Mouse (Mus musculus) heart, embryonic 14.5 days (tissue): ENCODE data around the gene St5. TPM values are rescaled to one million over a fixed set of nuclear protein-coding genes. Genes with fewer than 3 reads are reported as not detected.
A peak's percentile ranks its signal among the peaks of the same experiment; 100 is the strongest.

Source experiments
- ATAC-seq: fragments of 200-750 bp; cut with Nextera tagmentation; 2 replicates; pipeline ENCODE4 v1.8.0; 2017; ENCODE audit warnings: low read depth, moderate TSS enrichment; ENCODE audit not compliant: insufficient number of reproducible peaks, insufficient read depth, low FRiP score
- H3K27ac ChIP-seq, 2 experiments: fragments of 200-500 bp in 1 of 2; fragments of 300-500 bp in 1 of 2; sonication (generic) in 1 of 2; replicated peaks in 1 of 2; 2 replicates each; pipeline ENCODE4 v1.5.1; 2012 to 2014; ENCODE audit warnings: low read depth in 2 of 2, low read length in 2 of 2, control low read depth in 1 of 2, mild to moderate bottlenecking in 1 of 2, mixed read lengths in 1 of 2; ENCODE audit not compliant: control insufficient read depth in 1 of 2, insufficient read depth in 1 of 2
- H3K27me3 ChIP-seq: fragments of 300-500 bp; sonication (generic); 2 replicates; pipeline ENCODE4 v1.6.1; 2014; ENCODE audit warnings: mild to moderate bottlenecking, low read length, control low read depth; ENCODE audit not compliant: control insufficient read depth, insufficient read depth
- H3K36me3 ChIP-seq: fragments of 300-500 bp; sonication (generic); 2 replicates; pipeline ENCODE4 v1.6.1; 2014; ENCODE audit warnings: mild to moderate bottlenecking, control low read depth, low read length, mixed read lengths; ENCODE audit not compliant: control insufficient read depth, insufficient read depth
- H3K4me1 ChIP-seq, 2 experiments: fragments of 200-500 bp in 1 of 2; fragments of 300-500 bp in 1 of 2; sonication (generic) in 1 of 2; 2 replicates each; pipeline ENCODE4 v1.6.1; 2012 to 2014; ENCODE audit warnings: low read length in 2 of 2, control low read depth in 1 of 2, mixed read lengths in 1 of 2; ENCODE audit not compliant: control insufficient read depth in 2 of 2, insufficient read depth in 2 of 2
- H3K4me2 ChIP-seq: fragments of 300-500 bp; sonication (generic); 2 replicates; pipeline ENCODE4 v1.6.1; 2014; ENCODE audit warnings: mild to moderate bottlenecking, low read length
- H3K4me3 ChIP-seq, 2 experiments: fragments of 200-500 bp in 1 of 2; fragments of 300-500 bp in 1 of 2; sonication (generic) in 1 of 2; 2 replicates each; pipeline ENCODE4 v1.5.1; 2012 to 2014; ENCODE audit warnings: low read length in 2 of 2, mild to moderate bottlenecking in 2 of 2, control low read depth in 1 of 2, low read depth in 1 of 2, moderate library complexity in 1 of 2; ENCODE audit not compliant: control insufficient read depth in 1 of 2, insufficient read depth in 1 of 2
- H3K9ac ChIP-seq: fragments of 300-500 bp; sonication (generic); 2 replicates; pipeline ENCODE4 v1.6.1; 2014; ENCODE audit warnings: mild to moderate bottlenecking, low read length
- H3K9me3 ChIP-seq: fragments of 300-500 bp; sonication (generic); 2 replicates; pipeline ENCODE4 v1.6.1; 2016; ENCODE audit warnings: low read length, control low read depth; ENCODE audit not compliant: control insufficient read depth
- WGBS: fragments of 180-500 bp; shearing (Covaris S2); extraction: QIAGEN DNeasy Blood & Tissue Kit; methylation state at CpG from one replicate; pipeline ENCODE4 v1.1.7; 2014; 5-methylcytosine and 5-hydroxymethylcytosine counted together
- polyA plus RNA-seq: library from polyadenylated mRNA; unstranded; fragments of >200 nt; fragmentation: Nextera tagmentation; extraction: Ambion mirVana; gene quantifications from 2 replicates; pipeline ENCODE4 v1.2.1, GENCODE M21; 2014

The St5 gene
- polyA plus RNA-seq, 1 experiment from 2014 or later: 29.9 TPM

- WGBS: 88% methylated on average over 4 of the region's 4 CpGs
- Histone ChIP-seq H3K27ac (no peak overlapping the region), H3K9me3 (no peaks in the 10 kb centered on the region), H3K9ac (no peak overlapping the region), H3K4me3 (no peak overlapping the region), H3K4me2 (no peak overlapping the region), H3K27me3 (no peaks in the 10 kb centered on the region), H3K36me3 (peaks cover 74% of the 10 kb centered on the region), H3K4me1 (peaks cover 6 to 9% of the 10 kb centered on the region in 2 experiments)
- ATAC-seq: no peak
These were observed 169.5 kb downstream of the St5 start for GRCm38 (mm10) chr7:109533888-109534287.

DNA sequence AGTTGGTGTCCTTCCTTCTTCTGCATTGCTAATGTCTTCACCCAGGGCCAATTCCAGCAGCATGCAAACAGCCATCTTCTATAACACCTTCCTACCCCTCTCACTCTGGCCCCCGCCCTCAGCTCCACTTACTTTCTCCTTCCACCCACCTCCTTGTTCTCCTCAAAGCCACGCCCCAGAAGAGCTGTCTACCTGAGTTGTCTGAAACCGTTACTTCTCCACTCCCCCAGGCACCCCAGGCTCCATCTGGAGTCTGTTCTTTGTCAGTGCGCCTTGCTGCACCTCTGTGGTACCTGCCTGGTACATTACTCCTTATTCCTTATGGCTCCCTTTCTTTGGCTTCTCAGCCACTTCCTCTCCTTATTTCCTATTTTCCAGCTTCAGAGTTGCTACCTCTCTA lies 170.3 kb downstream of the St5 start:
- Histone ChIP-seq H3K9me3 (no peaks in the 10 kb centered on the region), H3K27me3 (no peaks in the 10 kb centered on the region), H3K4me2 (no peak overlapping the region), H3K9ac (no peak overlapping the region), H3K4me3 (no peak overlapping the region), H3K4me1 (peaks cover 6 to 13% of the 10 kb centered on the region in 2 experiments), H3K36me3 (peaks cover 79% of the 10 kb centered on the region), H3K27ac (no peak overlapping the region)
- no peak for ATAC-seq
- WGBS: 79% methylated on average over 4 of the region's 4 CpGs

DNA sequence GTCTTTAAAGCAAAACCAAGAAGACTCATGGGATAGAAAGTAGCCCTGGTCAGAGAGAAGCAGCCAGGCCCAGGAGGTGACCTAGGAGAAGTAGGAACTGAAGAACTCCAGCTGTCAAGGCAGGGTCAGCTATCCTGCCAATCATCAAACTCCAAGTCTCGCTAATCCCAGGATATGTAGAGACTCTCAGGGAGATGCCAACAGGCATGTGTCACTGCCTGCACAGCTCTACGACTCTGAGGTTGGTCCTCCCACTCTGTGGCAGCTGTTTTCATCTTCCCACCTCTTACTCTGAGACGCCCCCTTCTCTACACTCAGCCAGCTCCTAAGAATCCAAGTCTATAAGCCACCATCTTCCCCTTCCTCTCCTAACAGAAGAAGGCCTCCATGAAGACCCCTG lies 170.7 kb downstream of the St5 start:
- H3K9me3 ChIP-seq: no peaks in the 10 kb centered on the region
- peaks cover 6 to 13% of the 10 kb centered on the region in 2 experiments for H3K4me1 ChIP-seq
- no peaks in the 10 kb centered on the region for H3K27me3 ChIP-seq
- H3K36me3 ChIP-seq: peaks cover 83% of the 10 kb centered on the region
- H3K9ac ChIP-seq: no peak overlapping the region
- 40% methylated on average over 3 of the region's 3 CpGs for WGBS
- no peak overlapping the region for H3K27ac ChIP-seq
- no peak overlapping the region for H3K4me3 ChIP-seq
- H3K4me2 ChIP-seq: no peak overlapping the region
- no peak for ATAC-seq

DNA sequence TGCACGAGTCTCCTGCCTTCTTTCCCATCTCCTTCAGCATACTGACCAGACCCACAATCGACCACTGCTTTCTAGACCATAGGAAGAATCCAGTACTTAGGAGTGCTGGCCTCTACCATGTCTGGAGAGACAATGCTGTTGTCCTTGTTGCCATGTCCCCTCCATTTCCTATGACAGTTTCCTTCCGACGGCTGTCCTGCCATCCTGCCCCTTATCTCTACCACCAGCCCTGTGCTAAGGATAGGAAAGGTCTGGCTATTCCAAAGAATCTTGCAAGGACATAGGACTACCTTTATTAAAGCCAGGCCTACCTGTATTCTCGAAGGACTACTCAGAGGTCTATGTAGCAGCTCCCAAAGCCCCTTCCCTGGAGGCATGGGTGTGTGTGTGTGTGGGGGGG lies 171.9 kb downstream of the St5 start:
- WGBS: 46% methylated on average over 5 of the region's 5 CpGs
- H3K27me3 ChIP-seq: no peaks in the 10 kb centered on the region
- no peak overlapping the region for H3K4me2 ChIP-seq
- peaks cover 90% of the 10 kb centered on the region for H3K36me3 ChIP-seq
- peaks cover 2 to 8% of the 10 kb centered on the region in 2 experiments for H3K4me1 ChIP-seq
- ATAC-seq: no peak
- H3K9me3 ChIP-seq: no peaks in the 10 kb centered on the region
- no peak overlapping the region for H3K27ac ChIP-seq
- no peak overlapping the region for H3K9ac ChIP-seq
- H3K4me3 ChIP-seq: no peak overlapping the region

- Histone ChIP-seq H3K9me3 (no peaks in the 10 kb centered on the region), H3K4me2 (no peak overlapping the region), H3K27ac (no peak overlapping the region), H3K9ac (no peak overlapping the region), H3K36me3 (peaks cover 93% of the 10 kb centered on the region), H3K4me1 (peaks cover 2 to 5% of the 10 kb centered on the region in 2 experiments; a peak in 3 of 4 replicates), H3K27me3 (no peaks in the 10 kb centered on the region), H3K4me3 (no peak overlapping the region)
- WGBS: 78% methylated on average over 2 of the region's 2 CpGs
- ATAC-seq: no peak
These were observed 173.7 kb downstream of the St5 start for GRCm38 (mm10) chr7:109529741-109530140.

- 0 out of 2 replicates have a peak, but pooled peaks have one; percentile 45 for ATAC-seq
- Histone ChIP-seq H3K4me2 (no peak overlapping the region), H3K36me3 (peaks cover 93% of the 10 kb centered on the region), H3K9ac (0 out of 2 replicates have a peak overlapping the region, but pooled peaks have one; percentile 10), H3K27me3 (no peaks in the 10 kb centered on the region), H3K27ac (no peak overlapping the region; a peak in 1 of 4 replicates), H3K9me3 (no peaks in the 10 kb centered on the region), H3K4me3 (no peak overlapping the region), H3K4me1 (peaks cover 2 to 5% of the 10 kb centered on the region in 2 experiments; a peak in 3 of 4 replicates)
- WGBS: 15% methylated on average over 3 of the region's 3 CpGs
These were observed 175.0 kb downstream of the St5 start for GRCm38 (mm10) chr7:109528356-109528755.

DNA sequence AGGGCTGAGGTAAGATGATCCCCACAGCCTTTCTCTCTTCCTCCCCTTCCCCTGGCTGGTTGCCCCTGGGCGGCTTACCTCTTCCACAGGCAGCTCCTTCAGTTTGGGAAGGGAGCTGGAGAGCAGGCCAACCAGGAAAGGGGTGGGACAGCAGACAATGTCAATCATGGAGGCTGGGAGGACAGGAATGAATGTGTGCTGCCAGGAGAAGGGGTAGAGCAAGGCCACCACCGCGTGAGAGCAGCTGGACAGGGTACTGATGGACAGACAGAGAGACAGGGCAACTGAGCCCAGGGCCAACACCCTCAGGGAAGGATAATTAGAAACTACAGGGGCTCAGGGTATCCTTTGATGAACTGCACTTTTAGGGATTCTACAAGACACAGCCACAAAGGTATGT lies 175.9 kb downstream of the St5 start:
- WGBS: 74% methylated on average over 3 of the region's 3 CpGs
- H3K9me3 ChIP-seq: no peaks in the 10 kb centered on the region

More for the DNA sequence above, 175.9 kb downstream of the St5 start:
- Histone ChIP-seq H3K4me1 (peaks cover 2 to 5% of the 10 kb centered on the region in 2 experiments; a peak in 3 of 4 replicates), H3K27ac (no peak overlapping the region), H3K36me3 (peaks cover 95% of the 10 kb centered on the region), H3K4me2 (no peak overlapping the region), H3K27me3 (no peaks in the 10 kb centered on the region), H3K4me3 (no peak overlapping the region), H3K9ac (no peak overlapping the region)
- ATAC-seq: no peak
